In genomic region chr3:27607796-27608151, GRCm38 (mm10) we compare ENCODE assay signal across 9 mouse cellular contexts.
DNase-seq lines count a peak whose midpoint lies in the region; ATAC-seq lines count a peak whose summit lies in the region.
"Had no signal": no experiment of that assay in that cellular context is flagged by ENCODE, and none has a peak within 500 bp of the region (broad histone marks: within the 10 kb centered on the region; RNA-seq: fewer than 3 reads in every experiment).

No protein-coding gene starts in this region.

- ATAC-seq in lung, embryonic 15.5 days (ENCODE audit: borderline replicate concordance, extremely low read depth, low FRiP score, low TSS enrichment): 0 out of 2 replicates have a peak, but pooled peaks have one; percentile 17
- ATAC-seq in limb, embryonic 11.5 days (ENCODE audit: insufficient number of reproducible peaks, low FRiP score, low TSS enrichment, low read depth): no peak
- no peak for ATAC-seq in stomach, embryonic 15.5 days (ENCODE audit: insufficient read depth, low FRiP score, low read depth)
- no peak for ATAC-seq in monocyte, adult 5-6 weeks (replicated peaks; ENCODE audit: insufficient number of reproducible peaks, low FRiP score, low TSS enrichment, poor library complexity, severe bottlenecking)

- no peak overlapping the region for H3K4me3 ChIP-seq in lung, embryonic 15.5 days
- no peak overlapping the region for H3K4me3 ChIP-seq in limb, embryonic 11.5 days (ENCODE audit: low read depth, low read length)
- H3K4me3 ChIP-seq in stomach, embryonic 15.5 days (replicated peaks): no peak overlapping the region
- H3K4me3 ChIP-seq: megakaryocyte, embryonic 14.5 days had no signal

- peak overlapping the region; percentile 89 for H3K27ac ChIP-seq in lung, embryonic 15.5 days
- H3K27ac ChIP-seq in limb, embryonic 11.5 days (replicated peaks; ENCODE audit: low read depth, low read length): peak overlapping the region; percentile 66
- H3K27ac ChIP-seq in stomach, embryonic 15.5 days: peak overlapping the region; percentile 80

- no peak for DNase-seq in lung, postnatal 14 days
- DNase-seq in heart, adult 9 months (ENCODE audit: low spot score in 2 of 2): peak; percentile 50 to 57
- DNase-seq in limb, embryonic 11.5 days (ENCODE audit: low spot score): no peak
- no peak for DNase-seq in embryo, embryonic 11 days
- DNase-seq in left cerebral cortex, postnatal 4 days: no peak

- H3K9me3 ChIP-seq in lung, embryonic 15.5 days: no peaks in the 10 kb centered on the region
- H3K9me3 ChIP-seq in limb, embryonic 11.5 days (ENCODE audit: control insufficient read depth, low read length): no peaks in the 10 kb centered on the region
- no peaks in the 10 kb centered on the region for H3K9me3 ChIP-seq in stomach, embryonic 15.5 days
- H3K9me3 ChIP-seq: megakaryocyte, embryonic 14.5 days had no signal

- peak overlapping the region; percentile 16; the same call in 1 of the 2 replicates for H3K9ac ChIP-seq in lung, embryonic 15.5 days
- no peak overlapping the region for H3K9ac ChIP-seq in limb, embryonic 11.5 days (ENCODE audit: low read length)
- H3K9ac ChIP-seq in stomach, embryonic 15.5 days: no peak overlapping the region

- intact Hi-C loops in left cerebral cortex, postnatal 4 days (cut with DNase I): no loop called here

- no peak overlapping the region; the same call in 1 of the 2 replicates for H3K4me2 ChIP-seq in lung, embryonic 15.5 days
- no peak overlapping the region for H3K4me2 ChIP-seq in limb, embryonic 11.5 days (ENCODE audit: low read depth, severe bottlenecking)
- H3K4me2 ChIP-seq in stomach, embryonic 15.5 days: no peak overlapping the region

- no peaks in the 10 kb centered on the region for H3K36me3 ChIP-seq in lung, embryonic 15.5 days
- H3K36me3 ChIP-seq in limb, embryonic 11.5 days (ENCODE audit: control insufficient read depth, insufficient read depth, low read length): no peaks in the 10 kb centered on the region
- no peaks in the 10 kb centered on the region for H3K36me3 ChIP-seq in stomach, embryonic 15.5 days

- H3K4me1 ChIP-seq in lung, embryonic 15.5 days: peaks cover 66% of the 10 kb centered on the region
- H3K4me1 ChIP-seq in limb, embryonic 11.5 days (ENCODE audit: control insufficient read depth, insufficient read depth, low read length): peaks cover 23% of the 10 kb centered on the region
- H3K4me1 ChIP-seq in stomach, embryonic 15.5 days: peaks cover 24% of the 10 kb centered on the region
- H3K4me1 ChIP-seq: megakaryocyte, embryonic 14.5 days had no signal

- WGBS in lung, embryonic 15.5 days: 23% methylated on average over 7 of the region's 7 CpGs
- WGBS in limb, embryonic 11.5 days: 73% methylated on average over 7 of the region's 7 CpGs
- WGBS in stomach, embryonic 15.5 days: 37% methylated on average over 7 of the region's 7 CpGs

- no peaks in the 10 kb centered on the region for H3K27me3 ChIP-seq in lung, embryonic 15.5 days
- no peaks in the 10 kb centered on the region for H3K27me3 ChIP-seq in limb, embryonic 11.5 days (ENCODE audit: control insufficient read depth, insufficient read depth, low read length)
- no peaks in the 10 kb centered on the region for H3K27me3 ChIP-seq in stomach, embryonic 15.5 days (replicated peaks)

Comparison
In these comparisons a context has a peak if more than half of its experiments do, and no peak if none do; other contexts are left out.
1. DNase-seq: peak in heart, adult 9 months (2 of 2); none in lung, postnatal 14 days (single experiment), limb, embryonic 11.5 days (single experiment), embryo, embryonic 11 days (single experiment) and left cerebral cortex, postnatal 4 days (single experiment).
2. Peak in every context shown above with its lines, with median percentiles within 50 percentile points of each other: H3K27ac ChIP-seq.